Mouse (Mus musculus) thymus, postnatal 10 days (tissue): ENCODE results near the gene Rhou.

ENCODE experiments used
- DNase-seq, 2 experiments: peaks; one replicate each; pipeline ENCODE4 v3.0.0; 2021; ENCODE audit warnings: low spot score in 2 of 2

Rhou gene

DNA sequence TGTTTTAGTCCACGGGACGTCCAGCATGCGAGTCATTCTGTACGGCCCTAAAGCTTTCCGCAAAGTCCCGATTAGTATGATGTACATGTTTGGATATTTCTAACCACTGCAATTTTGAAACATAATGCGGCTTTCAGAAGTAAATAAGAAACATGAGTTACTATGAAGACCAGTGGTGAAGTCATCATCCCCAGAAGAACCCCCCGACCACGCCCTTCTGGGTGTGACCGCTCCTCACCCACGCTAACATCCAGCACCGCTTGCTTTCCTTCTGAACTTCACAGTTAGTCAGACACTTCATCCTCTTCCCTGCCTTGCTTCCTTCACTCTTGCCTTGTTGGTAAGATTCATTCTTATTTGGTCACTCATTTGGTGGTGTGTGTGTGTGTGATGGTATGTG is 4.2 kb upstream of the Rhou start:
- DNase-seq = no peak

DNA sequence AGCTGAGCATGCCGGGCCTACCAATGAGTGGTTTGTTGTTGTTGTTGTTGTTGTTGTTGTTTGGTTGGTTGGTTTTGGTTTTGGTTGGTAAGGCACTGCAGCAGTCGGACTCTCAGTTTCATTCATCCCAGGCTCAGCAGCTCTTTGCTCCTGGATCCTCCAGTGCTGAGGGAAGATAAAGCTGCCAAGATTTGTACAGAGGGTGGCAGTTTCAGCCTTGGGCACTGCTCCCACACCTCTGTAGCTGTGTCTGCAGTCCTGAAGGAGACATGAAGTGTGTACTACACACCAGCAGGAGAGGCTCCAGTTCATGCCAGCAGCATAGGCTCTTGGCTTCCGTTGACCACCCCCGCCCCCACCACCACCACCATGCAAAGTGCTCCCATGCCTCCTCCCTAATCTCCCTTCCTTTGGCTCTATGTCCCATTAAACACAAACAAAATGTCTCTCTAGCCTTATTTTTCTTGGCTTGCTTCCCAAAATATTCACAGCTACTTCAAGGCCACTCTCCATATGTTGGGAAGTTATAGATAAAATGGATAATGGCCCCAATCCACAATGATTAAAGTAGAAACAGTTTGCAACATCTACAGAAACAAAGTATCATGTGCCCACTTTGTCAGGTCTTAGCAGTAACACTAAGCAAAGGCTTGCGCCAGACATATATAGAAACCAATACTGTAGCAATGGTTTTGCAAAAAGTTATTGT is 2.2 kb upstream of the Rhou start:
- DNase-seq = no peak

DNA sequence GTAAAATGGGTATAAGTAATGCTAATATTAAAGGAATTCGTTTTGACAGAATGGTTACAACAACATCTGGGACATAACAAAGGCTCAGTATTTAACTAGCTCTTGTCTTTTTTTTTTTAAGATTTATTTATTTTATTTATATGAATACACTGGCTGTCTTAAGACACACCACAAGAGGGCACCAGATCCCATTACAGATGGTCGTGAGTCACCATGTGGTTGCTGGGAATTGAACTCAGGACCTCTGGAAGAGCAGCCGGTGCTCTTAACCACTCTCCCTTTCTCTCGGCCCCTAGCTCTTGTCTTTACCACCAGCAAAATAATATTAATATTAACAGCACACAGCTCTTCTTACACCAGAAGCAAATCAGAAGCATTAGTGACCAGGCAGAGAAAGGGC is 1.1 kb upstream of the Rhou start:
- DNase-seq = no peak

DNA sequence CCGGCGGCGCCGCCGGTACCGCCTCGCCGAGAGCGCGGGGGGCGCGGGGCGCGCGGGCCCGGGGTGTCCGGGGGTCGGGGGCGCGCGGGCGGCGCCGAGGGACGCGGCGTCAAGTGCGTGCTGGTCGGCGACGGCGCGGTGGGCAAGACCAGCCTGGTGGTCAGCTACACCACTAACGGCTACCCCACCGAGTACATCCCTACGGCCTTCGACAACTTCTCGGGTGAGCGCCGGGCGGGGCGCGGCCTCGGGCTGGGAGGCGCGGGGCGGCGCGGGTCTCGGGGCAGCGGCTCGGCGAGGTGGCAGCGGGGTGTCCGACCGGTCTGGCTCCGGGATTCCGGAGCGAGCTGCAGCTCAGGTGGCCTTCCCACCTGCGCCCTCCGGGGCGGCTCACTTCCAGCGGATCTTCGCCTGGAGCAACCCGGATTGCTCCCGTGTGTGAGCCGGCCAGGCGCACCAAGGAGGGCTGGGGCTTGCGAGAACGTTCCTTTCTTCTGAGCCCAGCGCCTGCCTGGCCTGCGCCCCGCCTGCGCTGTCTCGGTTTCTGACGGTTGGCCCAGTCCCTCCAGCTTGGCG is 353 bp downstream of the Rhou start:
- DNase-seq = no peak

DNA sequence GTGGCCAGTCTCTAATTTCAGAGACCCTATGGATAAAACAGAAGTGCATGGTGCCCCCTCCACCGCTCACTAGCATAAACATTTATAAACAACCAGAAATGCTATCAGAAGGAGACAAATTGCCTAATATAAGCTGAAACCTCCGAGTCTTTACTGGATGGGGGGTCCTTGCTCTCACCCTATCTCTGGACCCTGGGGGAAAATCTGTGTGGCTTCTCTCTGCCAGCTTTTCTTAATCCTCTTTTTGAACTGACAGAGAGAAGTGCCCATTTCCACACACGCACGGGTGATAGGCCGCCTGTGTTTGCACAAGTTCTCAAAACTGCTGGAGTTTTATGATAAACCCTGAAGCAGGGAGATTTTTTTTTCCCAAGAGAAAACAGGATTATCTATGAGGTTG is 1.0 kb downstream of the Rhou start:
- DNase-seq = no peak

DNA sequence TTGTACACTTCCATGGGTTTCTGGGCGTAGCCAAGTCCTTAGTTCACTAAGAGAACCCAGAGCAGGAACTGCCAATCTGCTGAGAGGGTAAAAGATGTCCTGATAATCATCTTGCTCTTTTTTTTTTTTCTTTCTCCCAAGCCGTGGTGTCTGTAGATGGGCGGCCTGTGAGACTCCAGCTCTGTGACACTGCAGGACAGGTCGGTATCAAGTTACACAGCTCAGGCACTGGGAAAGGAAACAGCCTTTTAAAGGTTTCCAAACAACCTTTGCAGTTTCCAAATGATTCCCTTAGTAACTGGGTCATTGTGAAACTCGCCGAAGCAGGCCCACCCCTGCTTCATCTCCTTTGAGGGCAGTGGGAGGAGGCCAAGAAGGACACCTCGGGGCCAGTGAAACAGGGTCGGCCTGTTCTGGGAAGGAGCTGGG is 1.6 kb downstream of the Rhou start:
- DNase-seq = no peak

DNA sequence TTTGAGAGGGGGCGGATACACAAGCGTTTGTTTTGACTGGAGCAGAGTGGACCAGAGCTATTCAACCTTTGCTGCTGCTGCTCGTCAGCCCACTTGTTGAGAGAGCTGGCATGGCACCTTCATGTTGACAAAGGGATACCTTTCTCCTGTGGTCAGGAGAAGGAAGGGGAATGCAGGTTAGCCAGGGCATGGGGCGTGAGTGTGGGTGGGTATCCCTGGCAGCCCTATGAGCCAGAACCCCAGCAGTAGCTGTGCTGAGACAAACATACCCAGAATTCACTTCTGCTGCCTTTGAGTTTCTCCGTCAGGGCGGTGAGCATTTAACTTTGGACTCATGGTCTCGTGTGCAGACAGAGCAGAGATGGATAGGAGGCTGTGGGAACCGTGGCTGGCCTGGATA is 4.1 kb downstream of the Rhou start:
- DNase-seq = no peak

DNA sequence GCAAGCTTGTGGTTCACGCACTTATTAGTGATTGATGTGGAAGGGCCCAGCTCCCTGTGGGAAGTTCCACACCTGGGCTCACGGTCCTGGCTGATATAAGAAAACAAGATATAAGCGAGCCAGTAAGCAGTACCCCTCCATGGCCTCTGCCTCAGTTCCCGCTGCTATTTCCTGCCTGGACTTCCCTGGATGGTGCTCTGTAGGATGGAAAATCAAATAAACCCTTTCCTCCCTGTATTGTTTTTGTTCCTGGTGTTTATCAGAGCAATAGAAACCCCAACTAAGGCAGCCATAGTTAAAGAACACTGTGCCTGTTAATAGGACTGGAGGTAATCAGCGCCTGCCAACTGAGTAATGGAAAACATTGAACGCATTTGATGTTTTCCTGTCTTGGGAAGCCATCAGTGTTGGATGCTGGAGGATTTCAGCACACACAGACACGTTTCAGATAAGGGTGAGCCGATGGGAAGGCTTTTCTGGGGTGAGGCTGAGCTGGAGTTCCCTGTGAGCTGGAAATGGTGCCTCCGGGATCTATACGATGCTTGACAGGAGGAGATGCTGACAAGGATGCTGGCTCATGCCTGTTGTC is 5.8 kb downstream of the Rhou start:
- DNase-seq = no peak

DNA sequence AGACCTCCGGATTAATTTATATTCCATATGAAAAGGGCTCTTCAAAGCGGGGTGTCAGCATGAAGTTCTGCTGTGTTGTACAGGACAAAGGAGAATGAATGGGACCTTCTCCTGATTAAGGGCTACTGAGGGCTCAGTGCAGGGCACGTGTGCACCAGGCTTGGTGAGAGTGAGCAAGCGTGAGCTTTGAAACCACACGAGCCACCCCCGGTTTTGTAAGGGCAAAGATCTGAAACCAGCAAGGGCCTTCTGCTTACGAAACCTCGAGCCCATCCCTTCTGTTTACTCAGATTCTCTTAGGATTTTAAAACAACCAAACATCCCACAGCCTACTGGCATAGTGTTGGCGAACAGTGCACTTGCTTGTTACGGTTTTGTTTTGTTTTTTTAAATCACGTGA is 7.8 kb downstream of the Rhou start:
- DNase-seq = no peak

DNA sequence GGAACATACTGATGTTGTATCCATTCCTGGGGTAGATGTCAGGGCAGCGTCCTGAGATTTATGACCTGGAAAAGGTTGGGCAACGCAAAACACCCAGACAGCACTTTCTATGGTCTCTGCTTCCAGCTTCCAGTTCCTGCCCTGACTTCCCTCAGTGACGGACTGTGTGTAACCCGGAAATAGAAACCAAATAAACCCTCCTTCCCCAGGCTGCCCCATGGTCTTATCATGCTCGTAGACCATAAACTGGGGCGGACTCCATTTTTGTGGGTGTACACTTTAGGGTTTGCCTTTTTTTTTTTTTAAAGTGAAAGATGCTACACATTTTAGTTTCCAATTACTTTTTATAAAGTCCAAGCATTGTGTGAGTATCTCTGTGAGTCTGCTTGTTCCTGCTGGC is 11.9 kb downstream of the Rhou start:
- DNase-seq = no peak

DNA sequence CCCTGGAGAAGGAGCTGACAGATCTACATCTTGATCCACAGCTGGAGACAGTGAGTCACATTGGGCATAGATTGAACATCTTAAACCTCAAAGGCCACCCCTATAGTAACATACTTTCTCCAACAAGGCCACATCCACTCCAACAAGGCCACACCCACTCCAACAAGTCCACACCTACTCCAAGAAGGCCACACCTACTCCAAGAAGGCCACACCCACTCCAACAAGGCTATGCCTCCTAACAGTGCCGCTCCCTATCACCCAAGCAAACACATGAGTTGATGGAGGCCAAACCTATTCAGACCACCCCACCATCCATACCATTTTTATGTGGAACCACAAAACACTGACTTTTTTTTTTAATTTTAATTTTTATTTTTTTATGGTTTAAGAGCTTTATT is 13.1 kb downstream of the Rhou start:
- no peak for DNase-seq

DNA sequence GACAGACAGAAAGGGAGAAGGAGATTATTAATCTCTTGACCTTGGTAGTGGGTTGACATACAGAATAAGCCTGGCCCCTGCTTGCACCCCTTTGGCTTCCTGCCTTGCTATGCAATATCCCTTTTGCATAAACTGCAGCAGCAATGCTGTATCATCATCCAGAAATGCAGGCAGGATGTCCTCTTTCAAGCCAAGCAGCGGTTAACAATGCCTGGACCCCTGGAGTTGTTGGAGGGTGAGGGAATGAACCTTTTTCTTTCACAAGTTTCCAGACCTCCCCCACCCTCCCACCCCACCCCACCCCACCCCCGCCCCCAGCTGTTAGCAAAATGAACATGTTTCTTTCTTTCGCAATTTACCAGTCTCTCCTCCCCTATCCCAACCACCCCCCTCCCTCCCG is 15.0 kb downstream of the Rhou start:
- no peak for DNase-seq

DNA sequence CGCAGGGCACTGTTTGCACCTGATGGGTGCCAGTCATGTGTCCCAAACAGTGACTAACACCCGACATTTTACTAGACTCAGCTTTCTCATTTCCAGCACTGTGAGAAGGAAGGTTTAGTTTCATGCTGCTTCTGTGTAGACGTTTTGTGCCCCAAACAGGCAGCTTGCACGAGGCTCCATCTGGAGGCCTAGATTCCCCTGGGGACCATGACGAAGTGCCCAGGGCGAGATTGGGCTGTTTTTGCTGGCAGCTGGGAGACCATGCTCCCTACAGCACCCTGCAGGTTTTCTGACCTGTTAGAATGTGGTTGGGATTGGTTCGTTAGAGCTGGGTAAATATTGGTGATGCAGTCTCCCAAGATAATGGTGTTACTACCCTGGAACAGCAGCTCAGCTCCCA is 17.0 kb downstream of the Rhou start:
- DNase-seq = no peak

DNA sequence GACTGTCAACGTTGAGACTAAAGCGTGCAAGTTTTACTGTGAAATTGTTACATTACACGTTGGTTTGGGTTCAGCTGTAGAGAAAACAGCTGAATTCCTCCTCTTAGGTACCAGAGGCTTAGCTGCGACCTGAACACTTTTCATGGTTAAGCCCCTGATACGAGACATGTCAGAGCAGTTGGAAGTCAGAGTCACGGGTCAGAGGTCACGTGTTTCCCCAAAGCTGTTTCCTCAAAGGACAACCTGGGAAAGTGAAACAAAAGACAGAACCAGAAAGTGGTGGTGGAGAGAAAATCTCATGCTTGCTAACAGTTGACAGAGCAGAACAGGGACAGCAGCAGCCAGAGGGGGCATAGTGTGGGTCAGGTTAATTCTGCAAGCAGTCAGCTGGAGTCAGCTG is 17.7 kb downstream of the Rhou start:
- DNase-seq = no peak

DNA sequence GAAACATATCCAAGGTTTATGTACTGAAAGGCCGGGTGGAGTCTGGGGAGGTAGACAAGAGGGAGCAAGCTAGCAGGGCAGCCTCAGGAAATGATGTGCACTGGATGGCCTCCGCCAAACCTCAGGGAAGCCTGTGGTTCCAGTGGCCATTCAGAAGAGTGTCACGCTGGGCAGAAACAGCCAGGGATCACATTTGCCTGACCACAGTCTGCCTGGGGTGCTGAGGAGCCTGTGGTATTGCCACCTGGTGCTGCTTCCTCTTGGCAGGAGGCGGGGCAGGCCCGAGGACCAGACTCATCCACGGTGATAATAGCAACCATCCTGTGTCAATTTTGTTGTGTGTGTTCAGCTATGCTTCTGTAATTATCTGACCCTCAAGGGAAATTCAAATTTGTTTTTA is 18.9 kb downstream of the Rhou start:
- no peak for DNase-seq

DNA sequence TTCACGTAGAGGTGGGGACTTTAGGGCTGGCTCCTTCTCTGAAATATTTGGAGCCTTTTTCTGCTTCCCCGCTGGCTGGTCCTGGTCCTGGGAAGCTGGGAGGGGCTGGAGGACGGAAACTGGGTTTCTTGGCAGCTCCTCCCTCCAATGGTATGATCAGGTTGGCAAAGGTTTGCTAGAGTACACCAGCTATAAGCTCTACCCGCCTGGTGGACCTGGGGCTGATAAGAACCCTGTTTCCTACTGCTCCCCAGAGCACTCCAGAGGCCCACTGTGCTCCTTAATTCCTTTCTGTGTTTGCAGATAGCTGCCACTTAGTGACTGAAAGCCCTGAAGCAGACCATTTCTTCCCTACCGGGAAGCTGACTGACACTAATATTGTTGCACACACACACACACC is 21.9 kb downstream of the Rhou start:
- no peak for DNase-seq

DNA sequence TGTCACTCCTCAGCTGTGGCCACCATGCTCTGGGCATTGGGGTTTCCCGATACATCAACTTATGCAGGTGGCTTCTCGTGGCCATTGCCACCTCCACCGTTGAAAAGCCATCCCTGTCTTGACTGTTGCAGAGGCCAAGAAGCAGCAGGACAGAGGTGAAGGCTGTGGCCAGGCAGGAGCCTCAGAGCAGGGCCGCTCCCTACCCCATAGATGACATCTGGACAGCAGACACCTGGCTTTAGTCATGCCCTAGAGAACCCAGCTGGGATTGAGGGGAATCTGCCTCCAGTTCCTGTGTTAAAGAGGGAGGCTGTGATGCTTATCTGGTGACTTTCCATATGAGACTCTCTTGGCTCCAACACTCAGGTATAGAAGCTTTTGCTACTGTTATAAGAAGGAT is 24.7 kb downstream of the Rhou start:
- no peak for DNase-seq

DNA sequence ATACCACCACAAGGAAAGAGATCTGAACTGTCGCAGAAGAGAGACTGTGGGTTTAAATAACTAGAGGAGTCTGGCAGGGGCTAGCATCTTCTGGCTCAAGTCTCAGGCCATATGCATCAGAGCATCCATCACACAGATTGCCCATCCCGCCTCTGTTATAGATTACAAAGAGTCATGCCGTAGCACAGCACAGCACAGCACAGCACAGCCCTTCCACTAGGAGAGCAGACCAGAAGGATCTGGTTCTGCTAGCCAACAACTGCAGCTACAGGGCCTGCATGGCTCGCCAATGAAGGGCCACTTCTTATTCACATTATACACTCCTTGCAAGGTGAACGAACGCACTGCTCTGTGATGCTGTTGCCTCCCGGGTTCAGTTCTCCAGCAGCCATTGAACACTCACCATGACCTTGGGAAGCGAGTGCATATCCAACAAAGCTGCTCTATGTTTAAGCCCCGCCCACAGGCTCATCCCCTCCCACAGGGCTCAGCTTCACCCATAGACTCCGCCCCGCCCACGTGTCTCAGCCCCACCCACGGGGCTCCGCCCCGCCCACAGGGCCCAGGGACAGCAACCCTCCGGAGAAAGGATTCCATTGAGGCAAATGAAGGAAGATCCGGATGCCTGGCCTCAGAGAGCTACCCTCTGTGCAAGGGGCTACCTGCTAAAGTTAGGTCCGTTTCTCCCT is 28.5 kb downstream of the Rhou start:
- no peak for DNase-seq

DNA sequence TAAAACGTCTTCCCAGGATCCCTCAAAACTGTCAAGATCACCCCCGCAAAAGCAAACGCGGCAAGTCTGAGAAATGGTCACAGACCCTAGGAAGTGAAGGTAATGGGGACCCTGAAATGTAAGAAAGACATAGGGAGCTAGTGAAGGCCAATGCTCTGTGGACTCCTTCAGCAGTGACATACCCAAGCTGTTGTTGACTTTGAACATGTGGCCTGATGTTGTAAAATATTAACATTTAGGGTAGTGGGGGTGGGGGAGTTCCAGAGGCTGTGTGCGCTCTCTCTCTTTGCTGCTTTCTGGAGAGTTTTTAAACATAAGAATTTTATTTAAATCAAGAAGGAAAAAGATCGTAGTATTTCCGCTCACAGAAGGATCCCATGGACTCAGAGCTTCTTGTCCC is 29.6 kb downstream of the Rhou start:
- DNase-seq = no peak

DNA sequence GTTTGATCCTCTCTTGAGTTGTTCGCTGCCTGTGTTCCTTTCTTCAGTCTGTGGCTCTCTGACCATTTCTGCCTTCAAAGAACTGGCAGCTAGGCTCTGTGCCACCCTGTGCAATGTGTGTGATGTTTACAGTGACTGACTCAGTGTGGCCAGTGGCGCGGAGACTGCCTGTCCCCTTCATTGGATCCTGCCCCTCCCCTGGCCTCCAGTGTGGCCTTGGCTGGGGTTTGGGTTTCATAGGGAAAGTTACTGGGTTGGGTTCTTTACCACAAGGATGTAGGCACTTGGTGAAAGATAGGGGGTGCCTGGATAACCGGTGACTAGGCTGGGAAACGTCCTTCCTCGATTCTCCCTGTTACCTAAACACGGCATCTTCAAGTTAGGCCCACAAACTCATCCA is 31.1 kb downstream of the Rhou start:
- DNase-seq = no peak

DNA sequence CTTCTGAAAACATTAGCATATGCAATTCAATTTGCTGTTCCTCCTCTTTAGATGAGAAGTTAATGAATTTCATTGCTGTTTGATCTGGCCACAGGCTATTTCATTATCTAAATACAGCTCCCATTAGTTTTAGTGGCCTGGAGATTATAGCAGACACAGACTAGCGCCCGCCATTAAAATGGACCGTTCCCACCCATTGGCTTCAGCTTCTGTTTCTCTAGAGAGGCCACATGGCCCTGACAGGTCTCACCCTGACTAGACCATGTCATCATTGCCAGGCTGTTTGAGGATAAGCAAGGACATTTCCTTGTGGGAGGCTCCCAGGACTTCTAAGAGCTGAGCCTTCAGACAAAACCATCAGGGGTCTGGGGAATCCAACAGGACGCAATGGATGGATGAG is 31.7 kb downstream of the Rhou start:
- DNase-seq = no peak

DNA sequence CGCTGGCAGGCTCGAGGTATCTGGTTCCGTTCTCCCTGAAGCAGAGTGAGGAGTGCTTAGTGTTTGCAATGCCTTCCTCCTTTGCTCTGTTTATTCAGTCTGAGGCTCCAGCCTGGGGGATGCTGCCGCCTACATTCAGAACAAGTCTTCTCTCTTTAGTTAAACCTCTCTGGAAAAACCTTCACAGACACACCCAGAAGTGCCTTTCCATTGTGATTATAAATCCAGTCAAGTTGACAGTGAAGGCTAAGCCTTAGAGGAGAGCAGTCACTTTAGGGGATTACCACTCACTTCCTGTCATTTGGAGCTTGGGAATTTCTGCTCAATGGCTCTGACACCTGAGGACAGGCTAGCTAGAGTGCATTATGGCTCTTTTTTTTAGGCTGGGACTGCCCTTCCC is 34.1 kb downstream of the Rhou start:
- DNase-seq = no peak
